Mouse (Mus musculus): Measurements from ENCODE around the gene Tns1. TPM values are rescaled to one million over a fixed set of nuclear protein-coding genes. Genes with fewer than 3 reads are reported as not detected.

Gene Tns1
- polyA plus RNA-seq, 1 experiment from 2014 or later = 84.7 TPM

GRCm38 (mm10) chr1:74047311-74047710 lies 76.9 kb downstream of the Tns1 start:
- Histone ChIP-seq H3K36me3 (ENCODE audit: inconsistent target) (no peaks in the 10 kb centered on the region), H3K27ac (no peak overlapping the region), H3K4me3 (ENCODE audit: inconsistent target) (no peak overlapping the region), H3K79me2 (ENCODE audit: inconsistent target) (no peaks in the 10 kb centered on the region)
- 89% methylated on average over 2 of the region's 2 CpGs for WGBS (ENCODE audit: missing documents)

- Histone ChIP-seq H3K27ac (no peak overlapping the region), H3K4me3 (ENCODE audit: inconsistent target) (no peak overlapping the region), H3K36me3 (ENCODE audit: inconsistent target) (no peaks in the 10 kb centered on the region), H3K79me2 (ENCODE audit: inconsistent target) (no peaks in the 10 kb centered on the region)
- WGBS (ENCODE audit: missing documents) = 92% methylated on average over 2 of the region's 2 CpGs
These were observed 79.2 kb downstream of the Tns1 start for GRCm38 (mm10) chr1:74045034-74045433.

DNA sequence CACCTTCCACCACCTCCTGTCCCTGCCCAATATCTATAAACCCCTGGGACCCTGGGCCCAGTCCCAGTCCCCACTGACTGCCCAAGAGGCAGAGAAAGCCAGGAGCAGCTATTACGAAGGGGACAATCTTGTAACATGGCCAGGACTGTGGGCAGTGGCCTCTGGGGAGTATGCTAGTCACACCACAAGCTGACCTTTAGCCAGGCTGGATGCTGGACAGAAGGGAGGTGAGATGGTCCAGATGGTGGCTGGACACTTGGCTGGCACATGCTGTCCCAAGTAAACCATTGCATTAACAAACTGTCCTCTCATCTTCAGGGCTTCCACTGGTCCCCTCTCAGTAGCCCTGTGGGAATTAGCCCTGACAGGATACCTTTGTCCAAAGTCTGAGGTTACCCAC lies 79.8 kb downstream of the Tns1 start:
- no peak overlapping the region for H3K4me3 ChIP-seq (ENCODE audit: inconsistent target)
- 100% methylated on average over 1 of the region's 1 CpGs for WGBS (ENCODE audit: missing documents)
- H3K79me2 ChIP-seq (ENCODE audit: inconsistent target) = no peaks in the 10 kb centered on the region
- H3K36me3 ChIP-seq (ENCODE audit: inconsistent target) = no peaks in the 10 kb centered on the region
- H3K27ac ChIP-seq = no peak overlapping the region

DNA sequence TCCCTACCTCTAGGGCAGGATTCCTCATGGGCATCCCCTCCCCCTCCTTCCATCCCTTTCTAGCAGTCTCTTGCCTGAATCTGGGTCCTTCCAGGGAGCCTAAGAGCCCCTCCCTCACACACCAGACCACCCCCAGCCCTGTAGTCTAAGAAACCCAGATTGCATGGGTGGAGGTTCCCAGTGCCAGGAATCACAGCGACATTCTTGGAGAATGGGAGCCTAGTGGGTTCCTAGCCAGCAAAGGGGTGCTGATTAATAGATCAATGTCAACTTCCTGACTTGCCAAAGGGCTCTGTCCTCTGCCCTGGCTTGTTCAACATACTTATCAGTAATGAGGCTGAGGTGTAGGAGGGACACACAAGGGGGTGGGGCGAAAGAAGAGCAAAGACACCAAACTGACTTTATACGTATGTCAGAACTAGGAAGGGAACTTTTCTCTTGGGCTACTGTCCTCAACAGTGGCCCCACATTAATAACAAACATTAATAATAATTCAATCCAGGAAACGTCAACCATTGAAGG lies 80.6 kb downstream of the Tns1 start:
- Histone ChIP-seq H3K27ac (no peak overlapping the region), H3K4me3 (ENCODE audit: inconsistent target) (no peak overlapping the region), H3K36me3 (ENCODE audit: inconsistent target) (no peaks in the 10 kb centered on the region), H3K79me2 (ENCODE audit: inconsistent target) (no peaks in the 10 kb centered on the region)
- WGBS (ENCODE audit: missing documents) = 79% methylated on average over 4 of the region's 4 CpGs

- Histone ChIP-seq H3K4me3 (ENCODE audit: inconsistent target) (no peak overlapping the region), H3K27ac (no peak overlapping the region)
- WGBS (ENCODE audit: missing documents) = 66% methylated on average over 3 of the region's 3 CpGs
These were observed 81.4 kb downstream of the Tns1 start for GRCm38 (mm10) chr1:74042711-74043467.

GRCm38 (mm10) chr1:74041692-74042091 lies 82.6 kb downstream of the Tns1 start:
- Histone ChIP-seq H3K79me2 (ENCODE audit: inconsistent target) (no peaks in the 10 kb centered on the region), H3K27ac (no peak overlapping the region), H3K36me3 (ENCODE audit: inconsistent target) (no peaks in the 10 kb centered on the region), H3K4me3 (ENCODE audit: inconsistent target) (no peak overlapping the region)
- 74% methylated on average over 8 of the region's 8 CpGs for WGBS (ENCODE audit: missing documents)

More at GRCm38 (mm10) chr1:74042711-74043467, 81.4 kb downstream of the Tns1 start:
- no peaks in the 10 kb centered on the region for H3K36me3 ChIP-seq (ENCODE audit: inconsistent target)
- no peaks in the 10 kb centered on the region for H3K79me2 ChIP-seq (ENCODE audit: inconsistent target)

DNA sequence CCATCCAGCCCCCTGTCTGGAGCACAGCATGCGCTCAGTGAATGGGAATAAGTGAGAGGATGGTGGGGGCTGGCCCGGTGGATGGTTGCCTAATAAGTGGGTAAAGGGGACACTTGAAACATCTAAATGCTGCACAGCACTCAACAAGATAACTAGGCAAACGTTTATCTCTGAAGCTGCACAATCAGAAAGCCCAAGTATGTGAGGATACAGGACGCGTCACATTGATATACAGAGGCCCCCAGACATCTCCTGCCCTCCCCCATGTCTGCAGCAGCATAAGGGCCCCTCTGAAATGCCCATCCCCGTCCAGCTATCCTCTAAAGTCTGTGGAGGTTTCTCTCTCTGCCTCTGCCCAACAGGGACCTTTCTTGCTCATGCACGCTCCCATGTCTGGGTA lies 83.1 kb downstream of the Tns1 start:
- Histone ChIP-seq H3K79me2 (ENCODE audit: inconsistent target) (no peaks in the 10 kb centered on the region), H3K36me3 (ENCODE audit: inconsistent target) (no peaks in the 10 kb centered on the region), H3K4me3 (ENCODE audit: inconsistent target) (no peak overlapping the region), H3K27ac (no peak overlapping the region)
- 96% methylated on average over 7 of the region's 7 CpGs for WGBS (ENCODE audit: missing documents)

GRCm38 (mm10) chr1:74036560-74037390 lies 87.5 kb downstream of the Tns1 start:
- no peak overlapping the region for H3K27ac ChIP-seq
- no peaks in the 10 kb centered on the region for H3K36me3 ChIP-seq (ENCODE audit: inconsistent target)
- no peaks in the 10 kb centered on the region for H3K79me2 ChIP-seq (ENCODE audit: inconsistent target)
- WGBS (ENCODE audit: missing documents) = 17% methylated on average over 40 of the region's 40 CpGs
- no peak overlapping the region; the same call in 1 of the 2 replicates for H3K4me3 ChIP-seq (ENCODE audit: inconsistent target)

- H3K36me3 ChIP-seq (ENCODE audit: inconsistent target) = no peaks in the 10 kb centered on the region
- no peak overlapping the region for H3K27ac ChIP-seq
- WGBS (ENCODE audit: missing documents) = 78% methylated on average over 3 of the region's 3 CpGs
- H3K4me3 ChIP-seq (ENCODE audit: inconsistent target) = no peak overlapping the region
- no peaks in the 10 kb centered on the region for H3K79me2 ChIP-seq (ENCODE audit: inconsistent target)
These were observed 88.2 kb downstream of the Tns1 start for GRCm38 (mm10) chr1:74035912-74036489.

- Histone ChIP-seq H3K79me2 (ENCODE audit: inconsistent target) (no peaks in the 10 kb centered on the region), H3K4me3 (ENCODE audit: inconsistent target) (no peak overlapping the region), H3K27ac (no peak overlapping the region), H3K36me3 (ENCODE audit: inconsistent target) (no peaks in the 10 kb centered on the region)
- WGBS (ENCODE audit: missing documents) = 87% methylated on average over 4 of the region's 4 CpGs
These were observed 88.8 kb downstream of the Tns1 start for GRCm38 (mm10) chr1:74035487-74035886.

- no peaks in the 10 kb centered on the region for H3K79me2 ChIP-seq (ENCODE audit: inconsistent target)
- 8% methylated on average over 2 of the region's 2 CpGs for WGBS (ENCODE audit: missing documents)
- no peak overlapping the region for H3K4me3 ChIP-seq (ENCODE audit: inconsistent target)
- no peaks in the 10 kb centered on the region for H3K36me3 ChIP-seq (ENCODE audit: inconsistent target)
- 0 out of 2 replicates have a peak overlapping the region, but pooled peaks have one; percentile 5 for H3K27ac ChIP-seq
These were observed 89.5 kb downstream of the Tns1 start for GRCm38 (mm10) chr1:74034736-74035135.

GRCm38 (mm10) chr1:74034211-74034610 lies 90.0 kb downstream of the Tns1 start:
- Histone ChIP-seq H3K36me3 (ENCODE audit: inconsistent target) (no peaks in the 10 kb centered on the region), H3K4me3 (ENCODE audit: inconsistent target) (no peak overlapping the region), H3K27ac (0 out of 2 replicates have a peak overlapping the region, but pooled peaks have one; percentile 5), H3K79me2 (ENCODE audit: inconsistent target) (no peaks in the 10 kb centered on the region)

GRCm38 (mm10) chr1:74033407-74033806 lies 90.8 kb downstream of the Tns1 start:
- Histone ChIP-seq H3K4me3 (ENCODE audit: inconsistent target) (no peak overlapping the region), H3K27ac (no peak overlapping the region), H3K79me2 (ENCODE audit: inconsistent target) (no peaks in the 10 kb centered on the region), H3K36me3 (ENCODE audit: inconsistent target) (no peaks in the 10 kb centered on the region)
- WGBS (ENCODE audit: missing documents) = 100% methylated on average over 4 of the region's 4 CpGs

DNA sequence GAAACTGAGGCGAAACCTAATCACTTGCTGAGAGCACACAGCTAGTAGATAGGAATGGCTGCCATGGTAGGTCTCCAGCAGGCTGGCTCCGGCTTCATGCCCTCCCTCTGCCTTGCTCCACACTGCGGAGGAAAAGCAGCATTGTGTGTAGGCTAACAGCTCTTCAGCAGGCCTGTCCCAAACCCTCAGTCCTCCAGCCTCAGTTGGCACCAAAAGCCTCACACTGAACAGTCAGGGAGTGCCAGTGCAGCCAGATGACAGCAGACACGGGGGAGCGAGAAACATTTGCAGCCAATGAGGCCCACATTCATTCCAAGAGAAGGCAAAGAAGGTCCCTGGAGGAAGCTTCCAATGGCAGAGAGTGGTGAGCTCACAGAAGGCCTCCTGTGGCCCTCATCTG lies 91.3 kb downstream of the Tns1 start:
- 91% methylated on average over 5 of the region's 5 CpGs for WGBS (ENCODE audit: missing documents)
- Histone ChIP-seq H3K36me3 (ENCODE audit: inconsistent target) (no peaks in the 10 kb centered on the region), H3K4me3 (ENCODE audit: inconsistent target) (no peak overlapping the region), H3K79me2 (ENCODE audit: inconsistent target) (no peaks in the 10 kb centered on the region), H3K27ac (no peak overlapping the region)

All from macrophage (primary cell).